Mouse (Mus musculus): ENCODE measurements around the gene Olfr1311. TPM values are rescaled to one million over a fixed set of nuclear protein-coding genes. Genes with fewer than 3 reads are reported as not detected.
"Not testable (repeated sequence)": the region's sequence is repeated elsewhere in the genome, so short reads cannot be mapped to it uniquely, and the experiment has no call there.

Olfr1311 gene
- not detected in 2 replicates for total RNA-seq (2012; rRNA removed)
- not detected in 2 replicates for total RNA-seq (2014; rRNA removed)
- polyA plus RNA-seq (2012; ENCODE audit: insufficient read length, low read depth) = not detected in 2 replicates

DNA sequence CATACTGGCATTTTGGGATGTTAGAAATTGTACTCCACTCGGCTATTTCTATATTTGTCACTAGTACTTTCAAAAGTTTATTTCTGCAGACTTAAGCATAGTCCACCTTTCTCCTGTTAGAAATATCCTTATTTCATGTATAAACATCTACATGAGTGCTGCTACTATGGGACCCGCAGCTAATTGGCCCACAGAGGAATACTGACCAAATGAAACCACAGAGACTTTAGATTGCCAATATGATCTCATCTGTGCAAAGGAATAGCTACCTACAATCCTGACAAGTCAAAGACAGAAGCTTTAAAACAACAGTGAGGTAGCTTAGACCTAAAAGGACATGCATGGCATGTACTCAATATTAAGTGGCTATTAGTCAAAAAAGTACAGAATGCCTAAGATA lies at the start of gene Olfr1311:
Olfr1311 (minus strand) TSS at position 101 of the 400 bp plus-strand sequence.
- Histone ChIP-seq H3K9me3 (replicated peaks; ENCODE audit: low read length) (no peaks in the 10 kb centered on the region), H3K4me1 (ENCODE audit: control insufficient read depth in 1 of 2, insufficient read depth in 2 of 2) (no peaks in the 10 kb centered on the region), H3K4me2 (ENCODE audit: insufficient read depth, low read depth, poor library complexity, severe bottlenecking) (no peak within 1 kb of the TSS), H3K27me3 (replicated peaks) (peaks cover 49% of the 10 kb centered on the region), H3K9ac (ENCODE audit: insufficient read depth, low read depth) (no peak within 1 kb of the TSS), H3K36me3 (replicated peaks in 1 of 2; ENCODE audit: control insufficient read depth in 1 of 2, insufficient read depth in 1 of 2, low read length in 1 of 2) (no peaks in the 10 kb centered on the region), H3K79me2 (replicated peaks; ENCODE audit: control insufficient read depth, extremely low read depth, insufficient read depth, poor library complexity, severe bottlenecking) (no peaks in the 10 kb centered on the region), H3K27ac (ENCODE audit: insufficient read depth, low read depth) (no peak within 1 kb of the TSS), H3K4me3 (replicated peaks in 1 of 3; ENCODE audit: low read depth in 2 of 3, low read length in 2 of 3, poor library complexity in 1 of 3) (no peak within 1 kb of the TSS)
- in situ Hi-C loops (cut with MboI; ENCODE audit: low pct_ligation_motif_present, low pct_unique_long_range_greater_than_20kb, low sequenced_read_pairs) = no loop called here
- TF ChIP-seq GABPA (IDR thresholded peaks at IDR 0.05; ENCODE audit: insufficient replicate concordance, low read depth, low read length) (no peak), USF2 (conservative IDR thresholded peaks at IDR 0.05; ENCODE audit: low read depth, low read length) (no peak), POLR2AphosphoS2 (IDR thresholded peaks at IDR 0.05; ENCODE audit: low read depth, low read length) (no peak), MAFK (IDR thresholded peaks at IDR 0.05; ENCODE audit: insufficient replicate concordance, low read length) (no peak), ETS1 (conservative IDR thresholded peaks at IDR 0.05; ENCODE audit: low read depth, low read length) (no peak), POLR2A (IDR thresholded peaks at IDR 0.05; ENCODE audit: low read depth, low read length) (no peak), MXI1 (IDR thresholded peaks at IDR 0.05; ENCODE audit: low read depth, low read length) (no peak), JUND (conservative IDR thresholded peaks at IDR 0.05; ENCODE audit: low read depth, low read length) (no peak)
- DNase-seq (ENCODE audit: extremely low read depth) = no peak
- dilution Hi-C loops (cut with MboI; ENCODE audit: extremely low pct_ligation_motif_present, extremely low pct_unique_long_range_greater_than_20kb, low sequenced_read_pairs) = no loop called here

- in situ Hi-C loops (cut with MboI; ENCODE audit: low pct_ligation_motif_present, low pct_unique_long_range_greater_than_20kb, low sequenced_read_pairs) (no loop called here), dilution Hi-C loops (cut with MboI; ENCODE audit: extremely low pct_ligation_motif_present, extremely low pct_unique_long_range_greater_than_20kb, low sequenced_read_pairs) (no loop called here)
Measured at GRCm38 (mm10) chr2:112050138-112050537, 25.9 kb upstream of the Olfr1311 start, which contains the start of gene Olfr1312. TSS of gene Olfr1312 (minus strand) at chr2:112050238.

DNA sequence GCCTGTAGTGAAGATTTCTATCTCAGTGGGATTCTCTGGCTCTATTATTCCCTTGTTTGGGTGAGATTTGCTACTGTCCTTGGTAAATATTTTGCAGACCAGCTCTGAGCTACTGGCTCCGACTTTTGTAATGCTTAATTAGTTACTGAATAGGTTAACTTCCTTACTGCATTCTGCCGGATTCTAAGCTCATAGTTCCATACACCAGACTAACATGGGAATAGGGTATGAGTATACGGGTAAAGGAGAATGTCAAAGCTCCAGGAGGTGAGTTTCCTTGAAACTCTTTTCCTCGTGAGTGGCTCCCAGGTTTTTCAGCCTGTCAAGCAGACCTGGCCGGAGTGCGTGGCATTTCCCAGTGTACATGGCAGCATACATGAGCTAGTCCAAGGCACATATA lies 2.8 kb upstream of the Olfr1311 start:
- H3K9me3 ChIP-seq (replicated peaks; ENCODE audit: low read length); H3K36me3 ChIP-seq (replicated peaks in 1 of 2; ENCODE audit: control insufficient read depth in 1 of 2, insufficient read depth in 1 of 2, low read length in 1 of 2); in situ Hi-C loops (cut with MboI; ENCODE audit: low pct_ligation_motif_present, low pct_unique_long_range_greater_than_20kb, low sequenced_read_pairs); H3K79me2 ChIP-seq (replicated peaks; ENCODE audit: control insufficient read depth, extremely low read depth, insufficient read depth, poor library complexity, severe bottlenecking); H3K4me1 ChIP-seq (ENCODE audit: control insufficient read depth in 1 of 2, insufficient read depth in 2 of 2); H3K4me3 ChIP-seq (replicated peaks in 1 of 3; ENCODE audit: low read depth in 2 of 3, low read length in 2 of 3, poor library complexity in 1 of 3); dilution Hi-C loops (cut with MboI; ENCODE audit: extremely low pct_ligation_motif_present, extremely low pct_unique_long_range_greater_than_20kb, low sequenced_read_pairs); H3K27ac ChIP-seq (ENCODE audit: insufficient read depth, low read depth); H3K9ac ChIP-seq (ENCODE audit: insufficient read depth, low read depth); H3K4me2 ChIP-seq (ENCODE audit: insufficient read depth, low read depth, poor library complexity, severe bottlenecking); DNase-seq (ENCODE audit: extremely low read depth): not testable (repeated sequence)
- H3K27me3 ChIP-seq (replicated peaks) = peaks cover 48% of the 10 kb centered on the region

More at GRCm38 (mm10) chr2:112050138-112050537, 25.9 kb upstream of the Olfr1311 start, which contains the start of gene Olfr1312:
- no peaks in the 10 kb centered on the region for H3K36me3 ChIP-seq (replicated peaks in 1 of 2; ENCODE audit: control insufficient read depth in 1 of 2, insufficient read depth in 1 of 2, low read length in 1 of 2)
- H3K9me3 ChIP-seq (replicated peaks; ENCODE audit: low read length) = no peaks in the 10 kb centered on the region
- no peak for TF ChIP-seq ZKSCAN1 (IDR thresholded peaks at IDR 0.05; ENCODE audit: borderline replicate concordance, low read depth, low read length)
- no peak for TF ChIP-seq TBP (conservative IDR thresholded peaks at IDR 0.05; ENCODE audit: low read depth, low read length)
- TF ChIP-seq CTCF (conservative IDR thresholded peaks at IDR 0.05 in 1 of 2, IDR thresholded peaks at IDR 0.05 in 1 of 2; ENCODE audit: low read depth in 2 of 2, low read length in 2 of 2) = no peak
- TF ChIP-seq CHD2 (IDR thresholded peaks at IDR 0.05; ENCODE audit: low read length) = no peak
- TF ChIP-seq JUND (conservative IDR thresholded peaks at IDR 0.05; ENCODE audit: low read depth, low read length) = no peak
- no peak for TF ChIP-seq GABPA (IDR thresholded peaks at IDR 0.05; ENCODE audit: insufficient replicate concordance, low read depth, low read length)
- no peak for TF ChIP-seq MYC (IDR thresholded peaks at IDR 0.05; ENCODE audit: low read depth, low read length)
- TF ChIP-seq POLR2A (IDR thresholded peaks at IDR 0.05; ENCODE audit: low read depth, low read length) = no peak
- no peak for TF ChIP-seq ETS1 (conservative IDR thresholded peaks at IDR 0.05; ENCODE audit: low read depth, low read length)
- TF ChIP-seq PAX5 (IDR thresholded peaks at IDR 0.05; ENCODE audit: low read length) = no peak
- no peak for TF ChIP-seq MAX (IDR thresholded peaks at IDR 0.05; ENCODE audit: low read length)
- no peaks in the 10 kb centered on the region for H3K4me1 ChIP-seq (ENCODE audit: control insufficient read depth in 1 of 2, insufficient read depth in 2 of 2)
- no peaks in the 10 kb centered on the region for H3K79me2 ChIP-seq (replicated peaks; ENCODE audit: control insufficient read depth, extremely low read depth, insufficient read depth, poor library complexity, severe bottlenecking)
- H3K9ac ChIP-seq (ENCODE audit: insufficient read depth, low read depth) = no peak within 1 kb of the TSS
- H3K27ac ChIP-seq (ENCODE audit: insufficient read depth, low read depth) = no peak within 1 kb of the TSS
- no peak within 1 kb of the TSS for H3K4me3 ChIP-seq (replicated peaks in 1 of 3; ENCODE audit: low read depth in 2 of 3, low read length in 2 of 3, poor library complexity in 1 of 3)
- no peak for DNase-seq (ENCODE audit: extremely low read depth)
- H3K4me2 ChIP-seq (ENCODE audit: insufficient read depth, low read depth, poor library complexity, severe bottlenecking) = no peak within 1 kb of the TSS
- H3K27me3 ChIP-seq (replicated peaks) = peaks cover 20% of the 10 kb centered on the region
